Mouse (Mus musculus) inflammation-experienced regulatory T-cells (primary cell): Measurements from ENCODE around the gene Taf1d. TPM values are rescaled to one million over a fixed set of nuclear protein-coding genes. Genes with fewer than 3 reads are reported as not detected.

Experiments used
- polyA plus RNA-seq, 2 experiments: library from polyadenylated mRNA; unstranded; fragments of 100-300 nt; shearing (Covaris generic); gene quantifications; one replicate each; pipeline ENCODE4 v1.2.1; 2017

Gene Taf1d
- polyA plus RNA-seq: 10 to 100 TPM; 67.6 to 81.0 TPM

GRCm38 (mm10) chr9:15305503-15306397, at the start of gene Taf1d:
Gene Taf1d, plus strand, starts transcription at chr9:15306214.

GRCm38 (mm10) chr9:15279649-15280490, 26.1 kb upstream of the Taf1d start, which contains the start of gene Med17:
Gene Med17, minus strand, starts transcription at chr9:15279931.

GRCm38 (mm10) chr9:15306398-15307119, 545 bp downstream of the Taf1d start, which contains the start of gene 4931406C07Rik:
Gene 4931406C07Rik, minus strand, starts transcription at chr9:15306448.

GRCm38 (mm10) chr9:15357484-15358275, 51.7 kb downstream of the Taf1d start, which contains the start of gene Cep295:
Gene Cep295, minus strand, starts transcription at chr9:15357788.

Other genes with a start within 250 kb of the Taf1d start
- gene Hephl1, start 194.1 kb upstream of the Taf1d start, polyA plus RNA-seq: under 1 TPM; 0.12 to 0.49 TPM
- not detected for gene Vstm5, start 67.2 kb upstream of the Taf1d start, polyA plus RNA-seq
- 10 to 100 TPM; 62.2 to 64.5 TPM for gene Med17, start 26.3 kb upstream of the Taf1d start, polyA plus RNA-seq
- 1 to 10 TPM; 3.5 to 3.7 TPM for gene 4931406C07Rik, start 234 bp downstream of the Taf1d start, polyA plus RNA-seq
- gene Cep295, start 51.6 kb downstream of the Taf1d start, polyA plus RNA-seq: 10 to 100 TPM; 17.4 to 23.9 TPM
- 10 to 100 TPM; 42.0 to 56.1 TPM for gene Smco4, start 187.2 kb downstream of the Taf1d start, polyA plus RNA-seq